Mouse (Mus musculus) R1 (cell line): ENCODE data around the gene Dot1l.

Experiments used
- DNase-seq: peaks from one replicate; pipeline ENCODE4 v3.0.0-alpha.2; 2018; ENCODE audit warnings: low read depth, low spot score

Gene Dot1l

GRCm38 (mm10) chr10:80829359-80830278, 74.6 kb downstream of the Dot1l start:
- no peak for DNase-seq

GRCm38 (mm10) chr10:80831136-80831535, 76.1 kb downstream of the Dot1l start:
- DNase-seq = peak; percentile 97

GRCm38 (mm10) chr10:80832818-80833217, 77.8 kb downstream of the Dot1l start:
- no peak for DNase-seq

GRCm38 (mm10) chr10:80835617-80836016, 80.6 kb downstream of the Dot1l start:
- no peak for DNase-seq

- peak; percentile 66 for DNase-seq
These were observed 82.0 kb downstream of the Dot1l start for GRCm38 (mm10) chr10:80836949-80837379.

- DNase-seq = no peak
These were observed 82.8 kb downstream of the Dot1l start for GRCm38 (mm10) chr10:80837827-80838226.

- DNase-seq = no peak
These were observed 83.4 kb downstream of the Dot1l start for GRCm38 (mm10) chr10:80838346-80838912.

- DNase-seq = no peak
These were observed 84.8 kb downstream of the Dot1l start for GRCm38 (mm10) chr10:80839848-80840247.

- DNase-seq = no peak
These were observed 86.7 kb downstream of the Dot1l start for GRCm38 (mm10) chr10:80841685-80842084.

- no peak for DNase-seq
These were observed 87.3 kb downstream of the Dot1l start for GRCm38 (mm10) chr10:80842334-80842733.

- no peak for DNase-seq
These were observed 88.3 kb downstream of the Dot1l start for GRCm38 (mm10) chr10:80843087-80843930.

- peak; percentile 42 for DNase-seq
These were observed 89.0 kb downstream of the Dot1l start, which contains the start of gene Lingo3 for GRCm38 (mm10) chr10:80843931-80844547. TSS of gene Lingo3 (minus strand) at chr10:80844039.
